Mouse (Mus musculus) telencephalon, adult 2 months (tissue): ENCODE results near the gene Akap10.
A peak's percentile ranks its signal among the peaks of the same experiment; 100 is the strongest.
"Not testable (repeated sequence)": the region's sequence is repeated elsewhere in the genome, so short reads cannot be mapped to it uniquely, and the experiment has no call there.

Experiments used
- DNase-seq: peaks from one replicate; pipeline ENCODE4 v3.0.0-alpha.2; 2011; ENCODE audit warnings: low read depth, low spot score

Gene Akap10

GRCm38 (mm10) chr11:61930098-61930517 lies at the start of gene Akap10:
Gene Akap10 (minus strand): TSS chr11:61930252.
- peak; percentile 93 for DNase-seq

- DNase-seq, result no peak
Observed at GRCm38 (mm10) chr11:61975783-61976182, 45.7 kb upstream of the Akap10 start.

GRCm38 (mm10) chr11:61974106-61974707 lies 44.2 kb upstream of the Akap10 start:
- DNase-seq, result no peak

- DNase-seq, result no peak
Observed at GRCm38 (mm10) chr11:61971441-61972221, 41.6 kb upstream of the Akap10 start.

GRCm38 (mm10) chr11:61970901-61971300 lies 40.8 kb upstream of the Akap10 start:
- DNase-seq, result no peak

GRCm38 (mm10) chr11:61968875-61969274 lies 38.8 kb upstream of the Akap10 start:
- no peak for DNase-seq

GRCm38 (mm10) chr11:61967034-61967433 lies 37.0 kb upstream of the Akap10 start:
- DNase-seq, result no peak

GRCm38 (mm10) chr11:61964611-61965010 lies 34.6 kb upstream of the Akap10 start:
- DNase-seq, result peak; percentile 41

GRCm38 (mm10) chr11:61963193-61963592 lies 33.1 kb upstream of the Akap10 start:
- no peak for DNase-seq

GRCm38 (mm10) chr11:61962684-61963083 lies 32.6 kb upstream of the Akap10 start:
- no peak for DNase-seq

GRCm38 (mm10) chr11:61960096-61960495 lies 30.0 kb upstream of the Akap10 start:
- no peak for DNase-seq

GRCm38 (mm10) chr11:61958706-61959105 lies 28.7 kb upstream of the Akap10 start:
- not testable (repeated sequence) for DNase-seq

GRCm38 (mm10) chr11:61957296-61957813 lies 27.3 kb upstream of the Akap10 start:
- peak; percentile 54 for DNase-seq

- DNase-seq, result peak; percentile 64
Observed at GRCm38 (mm10) chr11:61956572-61957295, 26.7 kb upstream of the Akap10 start, which contains the start of gene Specc1. Gene Specc1 (plus strand): TSS chr11:61956763.

- no peak for DNase-seq
Observed at GRCm38 (mm10) chr11:61955951-61956350, 25.9 kb upstream of the Akap10 start.

GRCm38 (mm10) chr11:61955136-61955535 lies 25.1 kb upstream of the Akap10 start:
- no peak for DNase-seq

GRCm38 (mm10) chr11:61950632-61951031 lies 20.6 kb upstream of the Akap10 start:
- no peak for DNase-seq

- no peak for DNase-seq
Observed at GRCm38 (mm10) chr11:61949315-61949714, 19.3 kb upstream of the Akap10 start.

GRCm38 (mm10) chr11:61946608-61947007 lies 16.6 kb upstream of the Akap10 start:
- DNase-seq, result no peak

- DNase-seq, result no peak
Observed at GRCm38 (mm10) chr11:61944417-61944816, 14.4 kb upstream of the Akap10 start.

- no peak for DNase-seq
Observed at GRCm38 (mm10) chr11:61942903-61943302, 12.9 kb upstream of the Akap10 start.

GRCm38 (mm10) chr11:61937761-61938160 lies 7.7 kb upstream of the Akap10 start:
- no peak for DNase-seq
